Mouse (Mus musculus) neural tube, embryonic 15.5 days (tissue): ENCODE measurements around the gene Id1. TPM values are rescaled to one million over a fixed set of nuclear protein-coding genes. Genes with fewer than 3 reads are reported as not detected.
A peak's percentile ranks its signal among the peaks of the same experiment; 100 is the strongest.

Experiments
- ATAC-seq: fragments of 200-750 bp; cut with Nextera tagmentation; 2 replicates; pipeline ENCODE4 v1.8.0; 2017; ENCODE audit warnings: mild to moderate bottlenecking, moderate TSS enrichment, moderate library complexity; ENCODE audit not compliant: low FRiP score
- H3K27ac ChIP-seq: fragments of 300-500 bp; sonication (generic); replicated peaks from 2 replicates; pipeline ENCODE4 v1.5.1; 2015; ENCODE audit warnings: mild to moderate bottlenecking, inconsistent platforms
- H3K27me3 ChIP-seq: fragments of 300-500 bp; sonication (generic); replicated peaks from 2 replicates; pipeline ENCODE4 v1.6.1; 2015; ENCODE audit warnings: inconsistent platforms
- H3K36me3 ChIP-seq: fragments of 300-500 bp; sonication (generic); 2 replicates; pipeline ENCODE4 v1.6.1; 2015; ENCODE audit warnings: inconsistent platforms
- H3K4me1 ChIP-seq: fragments of 300-500 bp; sonication (generic); 2 replicates; pipeline ENCODE4 v1.6.1; 2015; ENCODE audit warnings: inconsistent platforms
- H3K4me2 ChIP-seq: fragments of 300-500 bp; sonication (generic); 2 replicates; pipeline ENCODE4 v1.6.1; 2015; ENCODE audit warnings: inconsistent platforms, mild to moderate bottlenecking, moderate library complexity
- H3K4me3 ChIP-seq: fragments of 300-500 bp; sonication (generic); replicated peaks from 2 replicates; pipeline ENCODE4 v1.5.1; 2015; ENCODE audit warnings: mild to moderate bottlenecking, inconsistent platforms
- H3K9ac ChIP-seq: fragments of 300-500 bp; sonication (generic); replicated peaks from 2 replicates; pipeline ENCODE4 v1.6.1; 2015; ENCODE audit warnings: mild to moderate bottlenecking, inconsistent platforms
- H3K9me3 ChIP-seq: fragments of 300-500 bp; sonication (generic); replicated peaks from 2 replicates; pipeline ENCODE4 v1.6.1; 2016; ENCODE audit warnings: inconsistent platforms
- WGBS: fragments of 180-500 bp; shearing (Covaris S2); methylation state at CpG from one replicate; pipeline ENCODE4 v1.1.7; 2015; ENCODE audit warnings: mixed read lengths; 5-methylcytosine and 5-hydroxymethylcytosine counted together
- polyA plus RNA-seq: library from polyadenylated mRNA; unstranded; fragments of >200 nt; fragmentation: Nextera tagmentation; extraction: Ambion mirVana; gene quantifications from 2 replicates; pipeline ENCODE4 v1.2.1, GENCODE M21; 2015

Id1 gene
- polyA plus RNA-seq, 1 experiment from 2014 or later, result 59.1 TPM

DNA sequence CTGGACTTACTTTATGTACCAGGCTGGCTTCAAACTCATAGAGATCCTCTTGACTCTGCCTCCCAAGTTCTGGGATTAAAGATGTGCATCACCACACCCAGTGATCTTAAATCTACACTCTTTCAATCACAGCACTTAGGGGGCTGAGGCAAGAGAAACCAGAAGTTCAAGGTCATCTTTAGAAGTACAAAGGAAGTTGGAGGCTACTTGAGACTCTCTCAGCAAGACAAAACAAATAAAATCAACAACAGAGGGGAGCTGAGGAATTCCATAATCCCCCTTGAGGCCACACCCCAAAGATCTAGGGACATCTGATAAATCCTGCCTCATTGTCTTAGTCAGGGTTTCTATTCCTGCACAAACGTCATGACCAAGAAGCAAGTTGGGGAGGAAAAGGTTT is 36.2 kb downstream of the Id1 start:
- Histone ChIP-seq H3K4me1 (no peaks in the 10 kb centered on the region), H3K36me3 (no peaks in the 10 kb centered on the region), H3K9ac (no peak overlapping the region), H3K9me3 (no peaks in the 10 kb centered on the region), H3K4me2 (no peak overlapping the region), H3K27me3 (no peaks in the 10 kb centered on the region), H3K27ac (no peak overlapping the region), H3K4me3 (no peak overlapping the region)
- 36% methylated on average over 1 of the region's 1 CpGs for WGBS
- no peak for ATAC-seq

- Histone ChIP-seq H3K36me3 (peaks cover 4% of the 10 kb centered on the region), H3K4me1 (no peaks in the 10 kb centered on the region), H3K9me3 (no peaks in the 10 kb centered on the region), H3K9ac (no peak overlapping the region), H3K4me3 (no peak overlapping the region), H3K27me3 (no peaks in the 10 kb centered on the region), H3K27ac (no peak overlapping the region), H3K4me2 (no peak overlapping the region)
- no peak for ATAC-seq
- WGBS, result 82% methylated on average over 4 of the region's 4 CpGs
Measured at GRCm38 (mm10) chr2:152775357-152775756, 39.3 kb downstream of the Id1 start.

- Histone ChIP-seq H3K27ac (no peak overlapping the region), H3K4me2 (no peak overlapping the region), H3K36me3 (peaks cover 10% of the 10 kb centered on the region), H3K4me1 (no peaks in the 10 kb centered on the region), H3K9ac (no peak overlapping the region), H3K4me3 (no peak overlapping the region), H3K9me3 (no peaks in the 10 kb centered on the region), H3K27me3 (no peaks in the 10 kb centered on the region)
- no peak for ATAC-seq
- 77% methylated on average over 3 of the region's 3 CpGs for whole genome bisulfite sequencing
Measured at GRCm38 (mm10) chr2:152776019-152776418, 40.0 kb downstream of the Id1 start.

- Histone ChIP-seq H3K4me1 (no peaks in the 10 kb centered on the region), H3K9me3 (no peaks in the 10 kb centered on the region), H3K27ac (no peak overlapping the region), H3K4me2 (no peak overlapping the region), H3K36me3 (peaks cover 14% of the 10 kb centered on the region), H3K27me3 (no peaks in the 10 kb centered on the region), H3K9ac (no peak overlapping the region), H3K4me3 (no peak overlapping the region)
- no peak for ATAC-seq
- WGBS, result 87% methylated on average over 2 of the region's 2 CpGs
Measured at GRCm38 (mm10) chr2:152776435-152776834, 40.4 kb downstream of the Id1 start.

GRCm38 (mm10) chr2:152777081-152777480 is 41.0 kb downstream of the Id1 start:
- Histone ChIP-seq H3K36me3 (peaks cover 20% of the 10 kb centered on the region), H3K4me3 (no peak overlapping the region), H3K4me1 (no peaks in the 10 kb centered on the region), H3K9ac (no peak overlapping the region), H3K9me3 (no peaks in the 10 kb centered on the region), H3K27ac (no peak overlapping the region), H3K4me2 (no peak overlapping the region), H3K27me3 (no peaks in the 10 kb centered on the region)
- WGBS, result 95% methylated on average over 3 of the region's 3 CpGs
- ATAC-seq, result no peak

GRCm38 (mm10) chr2:152780466-152780865 is 44.4 kb downstream of the Id1 start:
- Histone ChIP-seq H3K4me1 (peaks cover 9% of the 10 kb centered on the region), H3K36me3 (peaks cover 20% of the 10 kb centered on the region), H3K27me3 (no peaks in the 10 kb centered on the region), H3K27ac (no peak overlapping the region), H3K9me3 (no peaks in the 10 kb centered on the region), H3K9ac (no peak overlapping the region), H3K4me2 (no peak overlapping the region), H3K4me3 (no peak overlapping the region)
- WGBS, result 97% methylated on average over 2 of the region's 2 CpGs
- ATAC-seq, result no peak

DNA sequence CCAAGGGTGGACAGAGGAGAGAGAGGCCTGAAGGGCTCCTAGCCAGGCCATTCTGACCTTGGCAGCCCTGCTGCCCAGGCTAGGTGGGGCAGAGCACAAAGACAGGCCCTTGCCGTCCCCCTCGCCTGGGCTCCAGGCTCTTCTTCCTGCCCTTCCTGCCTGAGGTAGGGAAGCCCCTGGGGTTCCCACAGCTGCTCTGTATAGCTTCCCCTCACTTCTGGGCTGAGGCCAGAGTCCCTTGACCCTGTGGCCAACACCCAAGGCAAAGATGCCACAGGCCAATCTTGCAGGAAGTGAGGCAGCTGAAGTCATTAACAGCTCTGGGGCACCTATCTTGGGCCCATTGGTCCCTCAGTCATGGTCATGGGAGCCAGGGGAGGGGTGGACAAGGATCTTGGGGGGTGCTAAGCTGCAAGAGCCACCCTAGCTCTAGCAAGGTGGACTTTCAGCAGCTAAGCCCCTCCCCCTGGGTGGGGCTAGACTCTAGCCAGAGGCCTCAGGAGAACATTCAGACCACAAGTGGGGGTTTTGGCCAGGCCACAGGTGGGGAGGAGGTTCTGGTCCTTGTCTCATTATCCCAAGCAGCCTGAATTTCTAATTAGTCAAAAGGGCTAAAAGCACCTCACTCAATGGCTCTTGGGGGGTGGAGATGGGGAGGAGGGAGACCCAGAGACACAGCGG is 45.1 kb downstream of the Id1 start:
- Histone ChIP-seq H3K27me3 (no peaks in the 10 kb centered on the region), H3K27ac (no peak overlapping the region), H3K36me3 (peaks cover 20% of the 10 kb centered on the region), H3K9me3 (no peaks in the 10 kb centered on the region), H3K9ac (no peak overlapping the region), H3K4me1 (peaks cover 16% of the 10 kb centered on the region), H3K4me3 (no peak overlapping the region), H3K4me2 (no peak overlapping the region)
- ATAC-seq, result no peak
- 76% methylated on average over 3 of the region's 3 CpGs for WGBS

GRCm38 (mm10) chr2:152782656-152783055 is 46.6 kb downstream of the Id1 start:
- Histone ChIP-seq H3K4me3 (no peak overlapping the region), H3K4me2 (no peak overlapping the region), H3K9me3 (no peaks in the 10 kb centered on the region), H3K4me1 (peaks cover 17% of the 10 kb centered on the region), H3K36me3 (peaks cover 20% of the 10 kb centered on the region), H3K27ac (no peak overlapping the region), H3K27me3 (no peaks in the 10 kb centered on the region), H3K9ac (no peak overlapping the region)
- WGBS, result 91% methylated on average over 5 of the region's 5 CpGs
- ATAC-seq, result no peak

DNA sequence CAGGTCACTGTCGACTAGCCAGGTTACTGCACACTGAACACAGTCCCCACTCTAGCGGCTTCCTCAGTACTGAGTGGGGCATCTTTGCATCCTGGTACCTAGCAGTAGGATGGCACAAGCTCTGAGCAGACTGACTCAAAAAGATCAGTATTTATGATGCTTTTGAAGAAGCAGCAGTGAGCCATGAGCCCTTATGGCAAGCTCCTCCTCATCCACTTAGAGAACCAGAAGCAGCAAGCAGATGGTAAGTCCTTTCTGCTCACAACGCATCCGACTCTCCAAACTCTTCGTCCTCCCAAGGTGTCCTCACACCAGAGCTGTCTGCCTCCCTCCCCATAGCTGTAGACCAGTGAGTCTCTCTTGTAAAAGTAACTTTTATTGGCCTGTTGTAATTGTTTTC is 47.2 kb downstream of the Id1 start:
- H3K27me3 ChIP-seq, result no peaks in the 10 kb centered on the region
- ATAC-seq, result no peak
- no peak overlapping the region for H3K4me3 ChIP-seq
- WGBS, result 94% methylated on average over 5 of the region's 5 CpGs
- no peak overlapping the region for H3K9ac ChIP-seq
- H3K9me3 ChIP-seq, result no peaks in the 10 kb centered on the region
- no peak overlapping the region for H3K4me2 ChIP-seq
- H3K4me1 ChIP-seq, result peaks cover 17% of the 10 kb centered on the region
- H3K27ac ChIP-seq, result no peak overlapping the region
- H3K36me3 ChIP-seq, result peaks cover 20% of the 10 kb centered on the region

DNA sequence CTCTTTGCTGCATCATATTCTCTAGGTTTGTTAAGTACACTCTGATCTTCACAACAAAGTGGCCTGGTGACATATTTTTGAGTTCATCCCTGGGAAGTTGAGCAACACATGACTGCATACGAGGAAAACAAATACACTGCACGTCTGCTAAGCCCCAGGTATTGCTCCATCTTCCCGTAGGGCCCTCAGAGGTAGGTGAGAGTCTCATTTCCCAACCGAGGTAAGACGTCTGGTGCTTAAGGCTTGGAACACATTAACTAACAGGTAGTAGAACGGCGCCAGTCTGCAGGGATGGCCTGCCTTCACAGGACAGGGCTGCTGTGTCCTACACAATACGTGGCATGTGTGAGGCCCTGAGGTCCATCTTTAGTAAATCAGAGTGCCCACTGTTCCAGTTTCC is 48.6 kb downstream of the Id1 start:
- 94% methylated on average over 8 of the region's 8 CpGs for WGBS
- Histone ChIP-seq H3K36me3 (peaks cover 20% of the 10 kb centered on the region), H3K4me2 (no peak overlapping the region), H3K27ac (peak overlapping the region; percentile 79), H3K9me3 (no peaks in the 10 kb centered on the region), H3K4me1 (peaks cover 29% of the 10 kb centered on the region), H3K27me3 (no peaks in the 10 kb centered on the region), H3K9ac (no peak overlapping the region), H3K4me3 (no peak overlapping the region)
- ATAC-seq, result no peak

- WGBS, result 27% methylated on average over 18 of the region's 18 CpGs
- peaks cover 32% of the 10 kb centered on the region for H3K4me1 ChIP-seq
- peak overlapping the region; percentile 9; the same call in 1 of the 2 replicates for H3K4me2 ChIP-seq
Measured at GRCm38 (mm10) chr2:152785446-152786350, 49.6 kb downstream of the Id1 start.

More at GRCm38 (mm10) chr2:152785446-152786350, 49.6 kb downstream of the Id1 start:
- Histone ChIP-seq H3K36me3 (peaks cover 13% of the 10 kb centered on the region), H3K9ac (no peak overlapping the region), H3K9me3 (no peaks in the 10 kb centered on the region), H3K27ac (peak overlapping the region; percentile 79), H3K4me3 (no peak overlapping the region), H3K27me3 (no peaks in the 10 kb centered on the region)
- peak; percentile 18; the same call in 1 of the 2 replicates for ATAC-seq
